In genomic region chr6:58593987-58594844, GRCm38 (mm10) we compare ENCODE assay signal across 8 mouse cellular contexts. TPM values are rescaled to one million over a fixed set of nuclear protein-coding genes. Genes with fewer than 3 reads are reported as not detected.
DNase-seq lines count a peak whose midpoint lies in the region; ATAC-seq and TF ChIP-seq lines count a peak whose summit lies in the region.
"Not testable (repeated sequence)": the region's sequence is repeated elsewhere in the genome, so short reads cannot be mapped to it uniquely, and the experiment has no call there.

No protein-coding gene starts in this region.

- not testable (repeated sequence) for DNase-seq in ES-E14 (ENCODE audit: low read depth, low spot score); hindbrain, embryonic 11.5 days (ENCODE audit: low spot score)

- H3K27ac ChIP-seq in ES-E14 (ENCODE audit: insufficient read depth, low read depth, low read length, poor library complexity, severe bottlenecking), result peak overlapping the region; percentile 90; the same call in 1 of the 2 replicates
- not testable (repeated sequence) for H3K27ac ChIP-seq in embryonic facial prominence, embryonic 12.5 days; hindbrain, embryonic 11.5 days (ENCODE audit: low read depth, low read length); intestine, postnatal 0 days (ENCODE audit: low read depth, low read length); liver, embryonic 12.5 days; midbrain, embryonic 12.5 days (replicated peaks); stomach, embryonic 14.5 days (ENCODE audit: low read length)

- ATAC-seq in embryonic facial prominence, embryonic 12.5 days (ENCODE audit: insufficient number of reproducible peaks, insufficient read depth, low FRiP score, low TSS enrichment), result peak; percentile 55; the same call in 1 of the 2 replicates
- ATAC-seq in granulocyte monocyte progenitor cell, adult 5-6 weeks (replicated peaks; ENCODE audit: poor library complexity, severe bottlenecking), result 0 out of 2 replicates have a peak, but pooled peaks have one; percentile 14
- ATAC-seq in hindbrain, embryonic 11.5 days (ENCODE audit: low FRiP score), result peak; percentile 31; the same call in 1 of the 2 replicates
- peak; percentile 51; the same call in 1 of the 2 replicates for ATAC-seq in intestine, postnatal 0 days
- peak; percentile 60; the same call in 1 of the 2 replicates for ATAC-seq in liver, embryonic 12.5 days
- ATAC-seq in midbrain, embryonic 12.5 days (ENCODE audit: low FRiP score, low read depth), result peak; percentile 38
- peak; percentile 66; the same call in 1 of the 2 replicates for ATAC-seq in stomach, embryonic 14.5 days (ENCODE audit: insufficient number of reproducible peaks, insufficient read depth, low FRiP score, low read depth)

- H3K36me3 ChIP-seq in ES-E14 (ENCODE audit: control insufficient read depth, insufficient read depth, low read length, poor library complexity, severe bottlenecking); embryonic facial prominence, embryonic 12.5 days; hindbrain, embryonic 11.5 days (ENCODE audit: control insufficient read depth, insufficient read depth, low read length); intestine, postnatal 0 days (ENCODE audit: control insufficient read depth, insufficient read depth); liver, embryonic 12.5 days; midbrain, embryonic 12.5 days; stomach, embryonic 14.5 days (ENCODE audit: control insufficient read depth, insufficient read depth, low read length): not testable (repeated sequence)

- WGBS in embryonic facial prominence, embryonic 12.5 days, result 40% methylated on average over 3 of the region's 3 CpGs
- 48% methylated on average over 3 of the region's 3 CpGs for WGBS in hindbrain, embryonic 11.5 days
- WGBS in intestine, postnatal 0 days, result 36% methylated on average over 3 of the region's 3 CpGs
- 26% methylated on average over 3 of the region's 3 CpGs for WGBS in liver, embryonic 12.5 days (ENCODE audit: insufficient replicate concordance)
- 43% methylated on average over 3 of the region's 3 CpGs for WGBS in midbrain, embryonic 12.5 days
- 49% methylated on average over 3 of the region's 3 CpGs for WGBS in stomach, embryonic 14.5 days

- in situ Hi-C loops in ES-E14 (cut with MboI; ENCODE audit: low sequenced_read_pairs in 2 of 2, unreplicated experiment in 2 of 2), result not testable (repeated sequence)

- not testable (repeated sequence) for H3K4me2 ChIP-seq in embryonic facial prominence, embryonic 12.5 days (replicated peaks); hindbrain, embryonic 11.5 days (replicated peaks; ENCODE audit: low read depth, low read length); intestine, postnatal 0 days (replicated peaks; ENCODE audit: low read depth); liver, embryonic 12.5 days; midbrain, embryonic 12.5 days (replicated peaks); stomach, embryonic 14.5 days (replicated peaks; ENCODE audit: low read depth, low read length)

- not testable (repeated sequence) for H3K4me1 ChIP-seq in ES-E14 (ENCODE audit: control insufficient read depth in 2 of 2, insufficient read depth in 2 of 2, low read length in 2 of 2, poor library complexity in 1 of 2); embryonic facial prominence, embryonic 12.5 days; hindbrain, embryonic 11.5 days (replicated peaks; ENCODE audit: control insufficient read depth, insufficient read depth, low read length); intestine, postnatal 0 days (replicated peaks; ENCODE audit: control insufficient read depth, insufficient read depth, low read length); liver, embryonic 12.5 days; midbrain, embryonic 12.5 days; stomach, embryonic 14.5 days (ENCODE audit: control insufficient read depth, insufficient read depth, low read length)

- not testable (repeated sequence) for H3K9me3 ChIP-seq in ES-E14 (ENCODE audit: control insufficient read depth, insufficient read depth, low read depth, low read length); embryonic facial prominence, embryonic 12.5 days; hindbrain, embryonic 11.5 days (ENCODE audit: control insufficient read depth, low read length); intestine, postnatal 0 days (ENCODE audit: control insufficient read depth); liver, embryonic 12.5 days (replicated peaks); midbrain, embryonic 12.5 days; stomach, embryonic 14.5 days (ENCODE audit: control insufficient read depth, low read depth, low read length)

- not testable (repeated sequence) for H3K4me3 ChIP-seq in ES-E14 (ENCODE audit: insufficient read depth in 1 of 2, low read depth in 1 of 2, low read length in 2 of 2, poor library complexity in 1 of 2, severe bottlenecking in 1 of 2); embryonic facial prominence, embryonic 12.5 days; hindbrain, embryonic 11.5 days (ENCODE audit: low read depth, low read length); intestine, postnatal 0 days (ENCODE audit: low read depth, low read length); liver, embryonic 12.5 days; midbrain, embryonic 12.5 days; stomach, embryonic 14.5 days (ENCODE audit: low read depth, low read length)

- not testable (repeated sequence) for H3K27me3 ChIP-seq in embryonic facial prominence, embryonic 12.5 days; hindbrain, embryonic 11.5 days (ENCODE audit: control insufficient read depth, insufficient read depth, low read length); intestine, postnatal 0 days (replicated peaks; ENCODE audit: control insufficient read depth, insufficient read depth, low read length); liver, embryonic 12.5 days (replicated peaks); midbrain, embryonic 12.5 days; stomach, embryonic 14.5 days (ENCODE audit: control insufficient read depth, insufficient read depth, low read length)

- H3K9ac ChIP-seq in ES-E14 (ENCODE audit: insufficient read depth, low read depth, low read length, poor library complexity, severe bottlenecking); embryonic facial prominence, embryonic 12.5 days; hindbrain, embryonic 11.5 days (ENCODE audit: low read depth, low read length); intestine, postnatal 0 days (ENCODE audit: low read depth, low read length); liver, embryonic 12.5 days; midbrain, embryonic 12.5 days (replicated peaks); stomach, embryonic 14.5 days (replicated peaks; ENCODE audit: low read depth, low read length): not testable (repeated sequence)

- TF ChIP-seq CTCF in intestine, postnatal 0 days (IDR thresholded peaks at IDR 0.05; ENCODE audit: low read depth), result not testable (repeated sequence)

RNA-seq across cellular contexts. Expression of gene Abcg2, which starts 9.9 kb away (rescaled TPM):
- 138 and 140 TPM in 2 replicates for total RNA-seq in ES-E14 (2012; rRNA removed)
- 54.2 and 61.9 TPM in 2 replicates for polyA plus RNA-seq in embryonic facial prominence, embryonic 12.5 days (2016; fragmentation: Nextera tagmentation; extraction: Ambion mirVana)
- total RNA-seq in granulocyte monocyte progenitor cell, adult 5-6 weeks (2014; fragmentation: Nextera tagmentation), result 11.5 and 26.9 TPM in 2 replicates
- 59.2 and 67.7 TPM in 2 replicates for total RNA-seq in granulocyte monocyte progenitor cell, adult 5-6 weeks (2017)
- polyA plus RNA-seq in hindbrain, embryonic 11.5 days (2014; fragmentation: Nextera tagmentation; extraction: Ambion mirVana), result 41.8 and 46.7 TPM in 2 replicates
- polyA plus RNA-seq in intestine, postnatal 0 days (2015; fragmentation: Nextera tagmentation; extraction: Ambion mirVana), result 143 and 158 TPM in 2 replicates
- polyA plus RNA-seq in liver, embryonic 12.5 days (2016; fragmentation: Nextera tagmentation; extraction: Ambion mirVana), result 206 and 209 TPM in 2 replicates
- 39.8 and 39.9 TPM in 2 replicates for polyA plus RNA-seq in midbrain, embryonic 12.5 days (2016; fragmentation: Nextera tagmentation; extraction: Ambion mirVana)
- polyA plus RNA-seq in stomach, embryonic 14.5 days (2014; fragmentation: Nextera tagmentation; extraction: Ambion mirVana), result 52.2 and 53.0 TPM in 2 replicates

Comparison
In these comparisons a context has a peak if more than half of its experiments do, and no peak if none do; other contexts are left out.
1. ATAC-seq: peak in every context shown above with its lines; median percentile 66 in stomach, embryonic 14.5 days; 60 in liver, embryonic 12.5 days; 55 in embryonic facial prominence, embryonic 12.5 days; 51 in intestine, postnatal 0 days; 38 in midbrain, embryonic 12.5 days; 31 in hindbrain, embryonic 11.5 days; 14 in granulocyte monocyte progenitor cell, adult 5-6 weeks.